Mouse (Mus musculus): ENCODE measurements at regions not wholly inside any gene's neighbourhood (a gene's known extent, or its start where the extent isn't known, plus 50 kb on each side); places are given as distances from the start of the nearest gene placed in this dataset.

GRCm38 (mm10) chr4:8967986-8968385 is 729.1 kb upstream of the Car8 start:
- Histone ChIP-seq H3K9me3 (ENCODE audit: control insufficient read depth, low read length) (no peaks in the 10 kb centered on the region), H3K27me3 (ENCODE audit: control insufficient read depth, insufficient read depth, low read depth, low read length) (no peaks in the 10 kb centered on the region), H3K27ac (ENCODE audit: low read length) (no peak overlapping the region), H3K4me1 (replicated peaks; ENCODE audit: control insufficient read depth, insufficient read depth, low read length) (0 out of 2 replicates have a peak, but pooled peaks cover 2% of the 10 kb centered on the region), H3K4me2 (ENCODE audit: low read depth, low read length) (no peak overlapping the region), H3K9ac (ENCODE audit: low read length) (no peak overlapping the region), H3K4me3 (ENCODE audit: low read length) (no peak overlapping the region), H3K36me3 (ENCODE audit: control insufficient read depth, insufficient read depth, low read length) (no peaks in the 10 kb centered on the region)
- no peak for ATAC-seq (ENCODE audit: low read depth)
- WGBS = 84% methylated on average over 3 of the region's 3 CpGs

DNA sequence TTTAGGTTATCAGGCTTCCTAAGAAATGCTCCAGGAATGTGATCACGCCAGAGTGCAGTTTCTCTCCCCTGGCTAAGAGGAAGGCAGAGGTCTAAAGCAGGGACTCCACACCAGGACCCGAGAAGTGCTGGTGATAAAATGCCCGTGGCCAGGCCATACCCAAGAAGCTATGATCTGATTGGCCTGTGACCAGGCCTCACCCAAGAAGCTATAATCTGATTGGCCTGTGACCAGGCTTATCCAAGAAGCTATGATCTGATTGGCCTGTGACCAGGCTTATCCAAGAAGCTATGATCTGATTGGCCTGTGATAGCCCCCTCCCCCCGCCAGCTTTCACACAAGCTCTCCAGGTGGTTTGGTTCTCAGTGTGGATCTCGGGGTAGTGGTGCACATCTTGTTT is 726.7 kb upstream of the Car8 start:
- Histone ChIP-seq H3K36me3 (ENCODE audit: control insufficient read depth, insufficient read depth, low read length) (no peaks in the 10 kb centered on the region), H3K27me3 (ENCODE audit: control insufficient read depth, insufficient read depth, low read depth, low read length) (no peaks in the 10 kb centered on the region)

DNA sequence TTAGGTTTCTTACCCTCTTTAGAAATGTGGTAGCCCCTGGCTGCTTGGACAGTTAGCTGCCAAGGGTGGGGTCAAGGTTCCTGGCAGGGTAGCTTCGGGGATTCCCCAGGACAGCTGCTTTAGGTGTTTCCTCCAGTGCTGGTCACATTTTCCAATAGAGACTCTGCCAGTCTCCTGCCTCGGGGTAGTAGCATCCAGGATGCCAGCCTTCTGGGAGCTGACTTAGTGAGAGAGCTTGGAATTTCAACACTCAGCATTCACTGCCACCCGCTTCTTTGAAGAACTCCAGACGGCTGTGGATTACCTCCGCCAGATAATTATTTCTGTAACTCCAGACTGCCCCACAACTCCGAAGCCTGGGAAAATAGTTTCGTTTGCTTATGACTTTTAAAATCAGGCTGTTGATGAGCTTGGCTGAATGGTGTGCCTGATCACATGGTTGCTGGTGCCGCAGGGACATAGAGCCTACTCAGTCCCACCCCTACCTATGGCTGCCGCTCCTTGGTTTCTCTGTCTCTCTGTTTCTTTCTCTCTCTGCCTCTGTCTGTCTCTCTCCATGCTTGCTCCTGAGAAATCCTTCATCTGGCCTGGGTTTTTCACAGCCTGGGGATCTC is 724.2 kb upstream of the Car8 start:
- no peak for ATAC-seq (ENCODE audit: low read depth)
- no peak overlapping the region for H3K9ac ChIP-seq (ENCODE audit: low read length)

More for the DNA sequence above, 726.7 kb upstream of the Car8 start:
- 79% methylated on average over 5 of the region's 5 CpGs for WGBS
- Histone ChIP-seq H3K4me3 (ENCODE audit: low read length) (no peak overlapping the region), H3K4me1 (replicated peaks; ENCODE audit: control insufficient read depth, insufficient read depth, low read length) (0 out of 2 replicates have a peak, but pooled peaks cover 2% of the 10 kb centered on the region), H3K27ac (ENCODE audit: low read length) (no peak overlapping the region), H3K9ac (ENCODE audit: low read length) (no peak overlapping the region), H3K4me2 (ENCODE audit: low read depth, low read length) (no peak overlapping the region), H3K9me3 (ENCODE audit: control insufficient read depth, low read length) (no peaks in the 10 kb centered on the region)
- 0 out of 2 replicates have a peak, but pooled peaks have one; percentile 31 for ATAC-seq (ENCODE audit: low read depth)

GRCm38 (mm10) chr4:8961851-8962250 is 723.0 kb upstream of the Car8 start:
- Histone ChIP-seq H3K27ac (ENCODE audit: low read length) (no peak overlapping the region), H3K4me3 (ENCODE audit: low read length) (no peak overlapping the region), H3K4me1 (replicated peaks; ENCODE audit: control insufficient read depth, insufficient read depth, low read length) (peaks cover 5% of the 10 kb centered on the region), H3K4me2 (ENCODE audit: low read depth, low read length) (no peak overlapping the region), H3K9ac (ENCODE audit: low read length) (no peak overlapping the region), H3K27me3 (ENCODE audit: control insufficient read depth, insufficient read depth, low read depth, low read length) (no peaks in the 10 kb centered on the region), H3K9me3 (ENCODE audit: control insufficient read depth, low read length) (no peaks in the 10 kb centered on the region), H3K36me3 (ENCODE audit: control insufficient read depth, insufficient read depth, low read length) (no peaks in the 10 kb centered on the region)
- WGBS = 81% methylated on average over 6 of the region's 6 CpGs
- ATAC-seq (ENCODE audit: low read depth) = no peak

More for the DNA sequence above, 724.2 kb upstream of the Car8 start:
- Histone ChIP-seq H3K27ac (ENCODE audit: low read length) (no peak overlapping the region), H3K9me3 (ENCODE audit: control insufficient read depth, low read length) (no peaks in the 10 kb centered on the region), H3K4me2 (ENCODE audit: low read depth, low read length) (no peak overlapping the region), H3K36me3 (ENCODE audit: control insufficient read depth, insufficient read depth, low read length) (no peaks in the 10 kb centered on the region), H3K4me1 (replicated peaks; ENCODE audit: control insufficient read depth, insufficient read depth, low read length) (peaks cover 2% of the 10 kb centered on the region), H3K27me3 (ENCODE audit: control insufficient read depth, insufficient read depth, low read depth, low read length) (no peaks in the 10 kb centered on the region), H3K4me3 (ENCODE audit: low read length) (no peak overlapping the region)
- 49% methylated on average over 9 of the region's 9 CpGs for WGBS

DNA sequence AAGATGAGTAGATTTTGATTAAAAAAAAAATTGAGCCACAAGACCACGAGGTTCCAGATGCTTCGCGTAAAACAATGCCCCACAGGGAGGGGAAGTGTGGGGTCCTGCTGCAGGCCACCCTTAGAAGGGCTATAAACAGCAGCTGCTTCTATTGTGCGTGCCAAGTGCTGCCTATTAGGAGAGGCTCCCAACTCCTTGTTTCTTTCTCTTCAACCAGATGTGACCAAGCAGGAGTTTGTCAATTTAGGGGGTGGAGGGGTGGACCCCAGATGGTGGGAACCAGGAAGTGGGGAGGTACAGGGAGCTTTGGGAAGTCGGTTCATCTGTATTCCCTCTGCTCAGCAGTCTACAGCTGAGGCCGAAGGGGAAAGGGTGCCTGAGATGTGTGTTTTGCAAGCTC is 718.9 kb upstream of the Car8 start:
- no peak overlapping the region for H3K9ac ChIP-seq (ENCODE audit: low read length)
- 26% methylated on average over 6 of the region's 6 CpGs for WGBS
- peak; percentile 53 for ATAC-seq (ENCODE audit: low read depth)
- no peaks in the 10 kb centered on the region for H3K27me3 ChIP-seq (ENCODE audit: control insufficient read depth, insufficient read depth, low read depth, low read length)
- H3K36me3 ChIP-seq (ENCODE audit: control insufficient read depth, insufficient read depth, low read length) = no peaks in the 10 kb centered on the region
- no peak overlapping the region for H3K4me3 ChIP-seq (ENCODE audit: low read length)
- H3K9me3 ChIP-seq (ENCODE audit: control insufficient read depth, low read length) = peaks cover 2% of the 10 kb centered on the region; the same call in 1 of the 2 replicates
- H3K4me2 ChIP-seq (ENCODE audit: low read depth, low read length) = no peak overlapping the region
- no peak overlapping the region for H3K27ac ChIP-seq (ENCODE audit: low read length)
- H3K4me1 ChIP-seq (replicated peaks; ENCODE audit: control insufficient read depth, insufficient read depth, low read length) = peaks cover 18% of the 10 kb centered on the region

DNA sequence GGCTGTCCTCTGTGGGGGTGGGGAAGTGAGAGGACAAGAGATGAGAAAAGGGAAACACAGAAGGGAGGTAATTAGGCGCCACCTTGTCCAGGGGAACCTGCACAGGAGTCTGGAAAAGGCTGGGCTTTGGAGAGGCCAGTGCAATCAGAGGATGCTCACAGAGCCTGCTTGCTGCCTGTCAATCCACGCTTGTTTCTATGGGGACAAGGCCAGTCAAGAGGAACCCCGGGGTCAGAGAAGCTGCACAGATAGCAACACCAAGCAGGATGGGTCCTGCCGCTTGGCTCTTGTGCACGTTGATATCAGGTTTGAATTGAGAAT is 718.1 kb upstream of the Car8 start:
- no peak overlapping the region for H3K4me2 ChIP-seq (ENCODE audit: low read depth, low read length)
- no peak for ATAC-seq (ENCODE audit: low read depth)

DNA sequence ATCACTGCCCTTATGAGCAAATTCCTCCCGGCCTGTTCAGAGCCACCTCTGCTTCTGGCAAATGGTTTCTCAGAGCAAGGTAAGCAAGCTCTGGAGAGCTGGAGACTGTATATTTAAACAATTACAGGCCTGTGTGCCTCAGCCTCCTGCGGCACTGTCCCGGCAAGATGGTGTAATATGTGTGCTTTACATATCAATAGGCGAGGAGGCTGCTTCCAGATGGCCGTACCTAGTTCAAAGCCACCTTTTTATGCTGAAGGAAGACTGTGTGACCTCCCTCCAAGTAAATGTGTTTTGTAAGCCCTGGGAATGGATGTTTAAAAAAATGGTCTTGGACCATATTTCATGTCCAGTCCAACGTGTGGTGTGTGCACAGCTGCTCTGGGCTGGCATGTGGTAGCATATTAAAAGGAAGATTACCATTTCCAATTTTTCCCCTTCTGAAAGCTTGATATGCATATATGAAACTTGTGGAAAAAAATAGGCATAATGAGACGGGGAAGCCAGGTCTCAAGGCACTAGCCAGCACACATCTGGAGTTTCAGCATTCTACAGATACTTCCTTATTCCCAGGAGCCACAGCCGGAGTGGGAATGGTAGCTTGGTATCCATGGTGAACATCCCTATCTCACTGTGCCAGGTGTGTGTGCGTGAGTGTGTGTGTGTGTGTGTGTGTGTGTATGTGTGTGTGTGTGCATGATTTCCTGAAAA is 717.6 kb upstream of the Car8 start:
- Histone ChIP-seq H3K9ac (ENCODE audit: low read length) (no peak overlapping the region), H3K9me3 (ENCODE audit: control insufficient read depth, low read length) (peaks cover 2% of the 10 kb centered on the region; the same call in 1 of the 2 replicates), H3K27ac (ENCODE audit: low read length) (no peak overlapping the region), H3K4me1 (replicated peaks; ENCODE audit: control insufficient read depth, insufficient read depth, low read length) (peaks cover 18% of the 10 kb centered on the region), H3K4me2 (ENCODE audit: low read depth, low read length) (no peak overlapping the region), H3K4me3 (ENCODE audit: low read length) (no peak overlapping the region), H3K27me3 (ENCODE audit: control insufficient read depth, insufficient read depth, low read depth, low read length) (no peaks in the 10 kb centered on the region), H3K36me3 (ENCODE audit: control insufficient read depth, insufficient read depth, low read length) (no peaks in the 10 kb centered on the region)
- 63% methylated on average over 9 of the region's 9 CpGs for whole genome bisulfite sequencing
- ATAC-seq (ENCODE audit: low read depth) = no peak

More for the DNA sequence above, 718.1 kb upstream of the Car8 start:
- H3K27me3 ChIP-seq (ENCODE audit: control insufficient read depth, insufficient read depth, low read depth, low read length) = no peaks in the 10 kb centered on the region
- H3K36me3 ChIP-seq (ENCODE audit: control insufficient read depth, insufficient read depth, low read length) = no peaks in the 10 kb centered on the region
- H3K4me1 ChIP-seq (replicated peaks; ENCODE audit: control insufficient read depth, insufficient read depth, low read length) = peaks cover 18% of the 10 kb centered on the region
- H3K9ac ChIP-seq (ENCODE audit: low read length) = no peak overlapping the region
- 67% methylated on average over 5 of the region's 5 CpGs for WGBS
- H3K9me3 ChIP-seq (ENCODE audit: control insufficient read depth, low read length) = peaks cover 2% of the 10 kb centered on the region; the same call in 1 of the 2 replicates
- H3K27ac ChIP-seq (ENCODE audit: low read length) = no peak overlapping the region
- no peak overlapping the region for H3K4me3 ChIP-seq (ENCODE audit: low read length)

- Histone ChIP-seq H3K27me3 (ENCODE audit: control insufficient read depth, insufficient read depth, low read depth, low read length) (no peaks in the 10 kb centered on the region), H3K4me2 (ENCODE audit: low read depth, low read length) (no peak overlapping the region), H3K9ac (ENCODE audit: low read length) (no peak overlapping the region), H3K4me1 (replicated peaks; ENCODE audit: control insufficient read depth, insufficient read depth, low read length) (peaks cover 18% of the 10 kb centered on the region), H3K36me3 (ENCODE audit: control insufficient read depth, insufficient read depth, low read length) (no peaks in the 10 kb centered on the region), H3K27ac (ENCODE audit: low read length) (no peak overlapping the region), H3K4me3 (ENCODE audit: low read length) (no peak overlapping the region), H3K9me3 (ENCODE audit: control insufficient read depth, low read length) (peaks cover 2% of the 10 kb centered on the region; the same call in 1 of the 2 replicates)
- WGBS = 76% methylated on average over 5 of the region's 5 CpGs
- no peak for ATAC-seq (ENCODE audit: low read depth)
Measured at GRCm38 (mm10) chr4:8955306-8955705, 716.5 kb upstream of the Car8 start.

- Histone ChIP-seq H3K36me3 (ENCODE audit: control insufficient read depth, insufficient read depth, low read length) (no peaks in the 10 kb centered on the region), H3K4me3 (ENCODE audit: low read length) (no peak overlapping the region), H3K4me1 (replicated peaks; ENCODE audit: control insufficient read depth, insufficient read depth, low read length) (peaks cover 18% of the 10 kb centered on the region), H3K9ac (ENCODE audit: low read length) (peak overlapping the region; percentile 32; the same call in 1 of the 2 replicates), H3K9me3 (ENCODE audit: control insufficient read depth, low read length) (peaks cover 2% of the 10 kb centered on the region; the same call in 1 of the 2 replicates), H3K27ac (ENCODE audit: low read length) (peak overlapping the region; percentile 77), H3K27me3 (ENCODE audit: control insufficient read depth, insufficient read depth, low read depth, low read length) (no peaks in the 10 kb centered on the region), H3K4me2 (ENCODE audit: low read depth, low read length) (peak overlapping the region; percentile 19)
- ATAC-seq (ENCODE audit: low read depth) = peak; percentile 88
- WGBS = 6% methylated on average over 10 of the region's 10 CpGs
Measured at GRCm38 (mm10) chr4:8954356-8954914, 715.6 kb upstream of the Car8 start.
